Mouse (Mus musculus): ENCODE data around the gene Mylk2. TPM values are rescaled to one million over a fixed set of nuclear protein-coding genes. Genes with fewer than 3 reads are reported as not detected.

The Mylk2 gene
- total RNA-seq (2021): 1 to 10 TPM in 1 of 2 experiments, under 1 TPM in 1; 0.50 to 2.9 TPM
- long read RNA-seq, experiment 1: 0 reads
- long read RNA-seq, experiment 2, partial matches to known transcripts: 0 of 1 reads
- long read RNA-seq, experiment 2, other reads (novel, unspliced or antisense): 0 of 1 reads

- no peak for DNase-seq (ENCODE audit: low spot score in 2 of 2)
Observed at GRCm38 (mm10) chr2:152911031-152911430, at the start of gene Mylk2. Gene Mylk2 (plus strand): TSS chr2:152911352.

- no peak for DNase-seq (ENCODE audit: low spot score in 2 of 2)
Observed at GRCm38 (mm10) chr2:152861891-152862290, 49.3 kb upstream of the Mylk2 start.

- no peak for DNase-seq (ENCODE audit: low spot score in 2 of 2)
Observed at GRCm38 (mm10) chr2:152862638-152863037, 48.5 kb upstream of the Mylk2 start.

- no peak for DNase-seq (ENCODE audit: low spot score in 2 of 2)
Observed at GRCm38 (mm10) chr2:152863346-152863745, 47.8 kb upstream of the Mylk2 start.

GRCm38 (mm10) chr2:152878239-152878638 is 32.9 kb upstream of the Mylk2 start:
- no peak for DNase-seq (ENCODE audit: low spot score in 2 of 2)

- DNase-seq (ENCODE audit: low spot score in 2 of 2): no peak
Observed at GRCm38 (mm10) chr2:152880898-152881297, 30.3 kb upstream of the Mylk2 start.

GRCm38 (mm10) chr2:152884101-152884645 is 27.0 kb upstream of the Mylk2 start:
- DNase-seq (ENCODE audit: low spot score in 2 of 2): no peak

GRCm38 (mm10) chr2:152887230-152887629 is 23.9 kb upstream of the Mylk2 start:
- no peak for DNase-seq (ENCODE audit: low spot score in 2 of 2)

- DNase-seq (ENCODE audit: low spot score in 2 of 2): no peak
Observed at GRCm38 (mm10) chr2:152888774-152889173, 22.4 kb upstream of the Mylk2 start.

GRCm38 (mm10) chr2:152895834-152896233 is 15.3 kb upstream of the Mylk2 start:
- DNase-seq (ENCODE audit: low spot score in 2 of 2): no peak

GRCm38 (mm10) chr2:152896926-152897325 is 14.2 kb upstream of the Mylk2 start:
- DNase-seq (ENCODE audit: low spot score in 2 of 2): no peak

GRCm38 (mm10) chr2:152899011-152899410 is 12.1 kb upstream of the Mylk2 start:
- DNase-seq (ENCODE audit: low spot score in 2 of 2): no peak

- DNase-seq (ENCODE audit: low spot score in 2 of 2): no peak
Observed at GRCm38 (mm10) chr2:152901296-152901695, 9.9 kb upstream of the Mylk2 start.

- no peak for DNase-seq (ENCODE audit: low spot score in 2 of 2)
Observed at GRCm38 (mm10) chr2:152902658-152903057, 8.5 kb upstream of the Mylk2 start.

GRCm38 (mm10) chr2:152903586-152903985 is 7.6 kb upstream of the Mylk2 start:
- DNase-seq (ENCODE audit: low spot score in 2 of 2): peak in 1 of 2 experiments; percentile 44

GRCm38 (mm10) chr2:152904127-152904643 is 7.0 kb upstream of the Mylk2 start:
- DNase-seq (ENCODE audit: low spot score in 2 of 2): no peak

- no peak for DNase-seq (ENCODE audit: low spot score in 2 of 2)
Observed at GRCm38 (mm10) chr2:152905036-152905829, 5.9 kb upstream of the Mylk2 start.

- DNase-seq (ENCODE audit: low spot score in 2 of 2): no peak
Observed at GRCm38 (mm10) chr2:152906274-152907037, 4.7 kb upstream of the Mylk2 start.

- DNase-seq (ENCODE audit: low spot score in 2 of 2): no peak
Observed at GRCm38 (mm10) chr2:152907114-152907943, 3.8 kb upstream of the Mylk2 start.

- no peak for DNase-seq (ENCODE audit: low spot score in 2 of 2)
Observed at GRCm38 (mm10) chr2:152909848-152910247, 1.3 kb upstream of the Mylk2 start.

GRCm38 (mm10) chr2:152911432-152911831 is 280 bp downstream of the Mylk2 start:
- no peak for DNase-seq (ENCODE audit: low spot score in 2 of 2)

All from adrenal gland, postnatal 4 days (tissue).